Mouse (Mus musculus) spleen, postnatal 14 days (tissue): ENCODE data around the gene Diaph3.
"Not testable (repeated sequence)": the region's sequence is repeated elsewhere in the genome, so short reads cannot be mapped to it uniquely, and the experiment has no call there.

Source experiments
- DNase-seq, 2 experiments: peaks; one replicate each; pipeline ENCODE4 v3.0.0; 2021 to 2022; ENCODE audit warnings: low spot score in 2 of 2

Gene Diaph3

GRCm38 (mm10) chr14:87140963-87141486, at the start of gene Diaph3:
Diaph3 (minus strand) TSS chr14:87141235.
- DNase-seq = peak; percentile 93 to 96

- no peak for DNase-seq
These were observed 49.6 kb upstream of the Diaph3 start for GRCm38 (mm10) chr14:87190685-87191084.

DNA sequence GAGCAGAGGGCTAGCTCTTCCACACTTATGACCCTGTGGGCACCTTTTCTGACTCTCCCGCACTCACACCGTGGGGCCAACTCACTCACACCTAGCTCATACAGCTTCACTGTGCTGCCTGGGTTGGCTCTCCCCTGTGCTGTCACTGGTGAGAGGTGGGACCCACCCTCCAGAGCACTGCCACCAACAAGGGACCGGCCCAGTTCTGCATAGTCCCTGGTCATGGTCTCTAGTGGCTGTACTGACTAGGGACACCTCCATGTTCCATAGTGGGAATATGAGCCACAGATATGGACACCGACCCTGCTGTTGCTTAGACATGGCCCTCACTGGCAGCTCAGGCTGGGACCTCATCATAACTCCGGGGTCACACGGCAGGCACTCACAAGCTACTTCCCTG, 30.5 kb upstream of the Diaph3 start:
- no peak for DNase-seq

DNA sequence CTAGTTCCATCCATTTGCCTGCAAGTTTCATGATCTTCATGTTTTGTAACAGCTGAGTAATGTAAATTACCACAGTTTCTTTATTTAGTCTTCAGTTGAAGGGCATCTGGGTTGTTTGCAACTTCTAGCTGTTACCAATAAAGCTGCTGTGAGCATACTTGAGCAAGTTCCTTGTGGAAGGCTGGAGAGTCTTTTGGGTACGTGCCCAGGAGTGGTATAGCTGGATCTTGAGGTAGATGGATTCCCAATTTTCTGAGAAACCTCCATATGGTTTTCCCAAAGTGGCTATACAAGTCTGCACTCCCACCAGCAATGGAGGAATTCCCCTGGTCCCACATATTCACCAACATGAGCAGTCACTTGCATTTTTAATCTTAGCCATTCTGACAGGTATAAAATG, 28.1 kb upstream of the Diaph3 start:
- DNase-seq = no peak

DNA sequence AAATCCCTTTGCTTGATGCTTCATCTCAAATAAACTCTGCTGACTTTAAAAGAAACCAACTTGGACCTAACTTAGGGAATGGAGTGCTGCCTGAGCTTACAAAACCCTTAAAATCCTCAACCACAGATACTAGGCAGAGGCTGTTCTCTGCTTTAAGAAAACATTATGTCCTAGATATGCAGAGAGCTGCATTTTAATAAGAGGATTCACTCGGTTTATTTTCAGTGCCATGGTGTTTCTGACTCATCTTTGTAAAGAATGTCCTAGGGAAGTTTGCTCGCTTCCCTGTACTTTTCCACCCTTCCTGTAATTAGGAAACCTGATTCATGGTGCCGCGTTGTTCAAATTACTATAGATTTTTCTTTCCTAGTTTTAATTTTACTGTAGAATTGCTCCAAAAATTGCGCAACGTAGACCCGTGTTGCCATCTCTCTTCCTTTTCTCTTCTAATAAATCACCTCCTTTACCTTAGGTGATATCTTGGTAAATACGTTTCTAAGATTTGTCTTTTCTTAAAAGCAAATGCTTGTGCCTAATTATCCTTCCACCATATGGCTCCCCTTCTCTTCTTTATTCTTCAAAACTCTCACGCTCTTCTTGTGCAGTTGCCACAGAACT, 14.7 kb upstream of the Diaph3 start:
- DNase-seq = no peak

DNA sequence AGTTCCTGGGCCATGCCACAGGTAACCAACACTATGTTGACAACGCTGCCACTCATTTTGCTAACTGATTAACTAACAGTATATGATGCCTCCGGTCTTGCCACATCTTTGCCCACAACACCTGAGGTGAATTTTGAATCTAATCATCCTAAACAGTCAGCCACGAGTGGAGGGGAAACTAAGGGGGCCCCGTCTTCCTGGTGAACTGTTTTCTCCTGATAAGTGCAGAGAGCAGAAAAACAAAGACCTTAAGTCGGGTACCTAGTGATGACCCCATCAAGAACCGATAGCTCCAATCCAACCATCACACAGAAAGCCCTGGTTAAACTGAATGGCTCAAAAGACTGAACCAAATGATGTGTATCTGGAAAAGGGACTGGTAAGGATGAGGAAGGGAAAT, 8.6 kb upstream of the Diaph3 start:
- DNase-seq = no peak

GRCm38 (mm10) chr14:87146704-87147103, 5.7 kb upstream of the Diaph3 start:
- no peak for DNase-seq

DNA sequence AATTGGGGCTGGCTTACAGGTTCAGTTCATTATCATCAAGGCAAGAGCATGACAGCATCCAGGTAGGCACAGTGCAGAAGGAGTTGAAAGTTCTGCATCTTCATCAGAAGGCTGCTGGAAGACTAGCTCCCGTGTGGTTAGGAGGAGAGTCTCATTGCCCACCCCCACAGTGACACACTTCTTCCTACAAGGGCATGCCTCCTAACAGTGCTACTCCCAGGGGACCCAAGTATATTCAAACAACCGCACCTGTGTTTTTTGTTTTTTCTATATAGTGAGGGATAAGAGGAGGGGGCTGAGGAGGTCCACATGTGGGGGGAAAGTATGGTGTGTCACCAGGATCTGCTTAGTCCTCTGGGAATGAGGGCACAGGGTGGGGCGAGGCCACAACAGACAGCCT, 4.3 kb upstream of the Diaph3 start:
- no peak for DNase-seq

- DNase-seq = no peak
These were observed 742 bp upstream of the Diaph3 start for GRCm38 (mm10) chr14:87141777-87142176.

DNA sequence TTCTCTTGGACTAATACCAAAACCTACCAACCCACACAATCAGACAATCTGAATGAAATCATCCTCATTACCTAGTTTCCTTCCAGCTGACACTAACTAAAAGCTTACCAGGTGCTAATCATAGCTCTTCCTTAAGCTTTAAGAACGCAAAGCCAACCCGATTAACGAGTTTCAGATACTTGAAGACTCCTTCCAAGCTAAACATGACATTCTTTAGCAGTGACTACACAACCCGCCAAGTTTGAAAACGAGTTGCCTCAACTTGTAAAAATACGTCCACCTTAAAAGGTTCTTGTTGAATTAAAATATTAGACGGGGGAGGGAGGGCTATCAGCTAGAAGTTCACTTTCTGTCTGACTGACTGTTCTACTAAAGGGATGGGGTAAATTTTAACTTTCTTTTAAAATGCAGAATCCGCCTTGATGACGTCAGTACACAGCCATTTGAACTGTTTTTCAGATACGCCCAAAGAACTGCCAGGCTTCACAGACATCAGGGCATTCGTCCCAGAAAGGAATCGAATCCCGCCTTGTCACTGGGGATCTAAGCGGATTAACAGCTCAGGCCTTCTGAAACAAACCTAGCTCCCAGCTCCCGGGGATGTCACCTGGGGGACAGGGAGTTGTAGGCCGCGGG, 590 bp downstream of the Diaph3 start:
- DNase-seq = no peak

GRCm38 (mm10) chr14:87126076-87126639, 14.9 kb downstream of the Diaph3 start:
- no peak for DNase-seq

- no peak for DNase-seq
These were observed 15.5 kb downstream of the Diaph3 start for GRCm38 (mm10) chr14:87125492-87125891.

- no peak for DNase-seq
These were observed 17.9 kb downstream of the Diaph3 start for GRCm38 (mm10) chr14:87123091-87123490.

- DNase-seq = no peak
These were observed 19.2 kb downstream of the Diaph3 start for GRCm38 (mm10) chr14:87121868-87122267.

- no peak for DNase-seq
These were observed 30.4 kb downstream of the Diaph3 start for GRCm38 (mm10) chr14:87110634-87111033.

- no peak for DNase-seq
These were observed 41.5 kb downstream of the Diaph3 start for GRCm38 (mm10) chr14:87099380-87100088.

DNA sequence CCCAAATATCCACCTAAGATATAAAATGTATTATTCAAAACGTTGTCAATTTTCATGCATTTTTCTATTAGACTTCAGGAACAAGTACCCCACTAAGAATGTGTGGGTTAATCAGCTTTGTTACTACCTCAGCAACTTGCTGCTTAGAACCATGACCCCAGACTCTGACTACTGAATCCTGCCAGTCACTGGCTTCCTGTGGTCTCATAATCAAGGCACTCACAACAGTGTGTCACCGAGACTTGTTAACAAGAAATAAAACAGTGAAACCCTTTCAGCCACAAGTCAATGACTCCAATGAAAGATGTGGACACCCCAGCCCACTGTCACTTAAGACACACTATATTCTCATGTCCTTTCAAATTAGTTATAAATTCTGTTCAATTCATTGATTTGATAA, 42.9 kb downstream of the Diaph3 start:
- no peak for DNase-seq

DNA sequence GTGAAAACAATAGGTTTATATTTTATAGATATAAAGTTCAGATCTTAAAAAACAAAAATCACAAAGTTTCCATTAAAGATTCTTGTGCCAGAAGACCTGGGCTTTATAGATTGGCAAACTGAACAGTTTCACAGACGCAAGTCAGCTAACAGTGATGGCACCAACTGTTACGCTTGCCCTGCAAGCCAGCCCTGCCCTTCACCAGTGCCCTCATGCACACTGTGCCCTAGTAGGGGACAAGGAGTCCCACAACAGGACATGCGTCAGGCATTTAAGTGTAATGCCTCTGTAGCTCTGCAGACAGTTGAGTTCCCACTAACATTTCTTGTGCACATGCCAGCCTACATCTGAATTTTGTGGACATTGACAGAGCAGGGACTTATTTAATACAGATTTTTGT, 49.5 kb downstream of the Diaph3 start:
- DNase-seq = no peak

DNA sequence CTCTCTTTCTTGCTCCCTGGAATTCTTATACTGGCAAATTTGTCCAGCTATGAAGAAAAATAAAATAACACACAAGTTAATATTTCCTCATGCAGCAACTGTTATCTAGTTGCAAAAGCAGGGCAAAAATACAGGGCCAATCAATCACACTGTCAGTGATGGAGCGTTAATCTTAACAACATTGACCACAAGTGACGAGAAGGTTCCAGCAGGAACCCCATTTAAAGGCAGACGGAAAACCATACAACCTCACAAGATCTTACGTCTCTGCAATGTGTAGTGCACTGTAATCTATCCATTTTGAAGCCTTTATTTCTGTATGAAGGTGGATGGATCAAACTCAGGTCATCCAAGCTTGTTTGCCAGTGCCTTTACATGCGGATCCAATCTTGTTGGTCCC, 49.9 kb downstream of the Diaph3 start:
- no peak for DNase-seq

DNA sequence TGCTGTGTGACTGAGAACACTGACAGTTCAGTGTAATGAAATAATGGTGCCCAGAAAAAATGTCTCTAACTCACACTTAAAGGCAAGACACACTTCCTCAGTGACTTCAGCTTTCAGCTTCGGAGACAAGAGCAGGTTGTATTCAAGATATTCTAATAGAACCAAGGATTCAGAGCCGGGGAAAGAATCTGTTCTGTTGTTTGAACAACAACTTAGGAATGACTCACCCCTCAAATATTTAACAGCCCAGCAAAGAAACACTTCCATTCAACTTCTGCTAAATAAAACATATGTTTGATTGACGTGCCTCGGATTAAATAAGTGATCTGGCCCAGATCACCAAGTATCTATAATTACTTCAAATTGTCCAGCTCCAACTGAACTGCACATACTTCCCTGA, 52.1 kb downstream of the Diaph3 start:
- DNase-seq = no peak

DNA sequence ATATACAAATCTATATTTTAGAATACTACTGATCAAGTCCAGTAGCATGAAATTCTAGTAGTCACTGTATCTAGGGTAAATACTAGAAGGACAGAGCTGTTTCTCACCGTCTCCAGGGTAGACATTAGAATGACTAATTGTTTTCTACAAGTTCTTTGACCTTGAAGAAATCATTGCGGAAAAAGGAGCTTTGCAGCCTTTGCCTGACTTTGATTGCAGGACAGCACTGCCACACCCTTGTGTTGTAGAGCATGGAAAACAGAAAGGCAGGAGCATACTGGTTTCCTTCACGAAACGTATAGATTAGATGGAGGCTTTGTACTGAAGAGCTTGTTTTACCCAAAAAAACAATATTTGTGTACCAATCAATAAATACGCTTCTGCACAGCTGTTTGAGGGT, 52.6 kb downstream of the Diaph3 start:
- no peak for DNase-seq

- no peak for DNase-seq
These were observed 53.0 kb downstream of the Diaph3 start for GRCm38 (mm10) chr14:87087996-87088395.

DNA sequence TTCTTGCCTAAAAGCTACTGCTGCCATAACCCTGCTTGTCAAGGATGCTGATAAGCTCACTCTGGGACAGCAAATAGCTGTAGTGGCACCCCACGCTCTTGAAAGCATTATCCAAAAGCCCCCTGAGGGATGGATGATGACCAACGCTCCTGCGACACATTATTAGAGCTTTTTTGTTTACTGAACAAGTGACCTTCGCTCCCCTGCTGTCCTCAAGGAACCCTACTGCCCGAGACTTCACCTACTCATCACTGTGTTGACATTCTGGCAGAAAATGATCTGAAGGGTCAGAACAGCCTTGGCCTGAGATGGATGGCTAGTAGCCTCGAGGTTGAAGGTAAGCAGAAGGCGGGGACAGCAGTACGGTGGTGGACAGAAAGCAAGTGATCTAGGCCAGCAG, 56.1 kb downstream of the Diaph3 start:
- DNase-seq = not testable (repeated sequence)
